7 mouse cellular contexts compared by ENCODE assay signal in the genomic region with DNA sequence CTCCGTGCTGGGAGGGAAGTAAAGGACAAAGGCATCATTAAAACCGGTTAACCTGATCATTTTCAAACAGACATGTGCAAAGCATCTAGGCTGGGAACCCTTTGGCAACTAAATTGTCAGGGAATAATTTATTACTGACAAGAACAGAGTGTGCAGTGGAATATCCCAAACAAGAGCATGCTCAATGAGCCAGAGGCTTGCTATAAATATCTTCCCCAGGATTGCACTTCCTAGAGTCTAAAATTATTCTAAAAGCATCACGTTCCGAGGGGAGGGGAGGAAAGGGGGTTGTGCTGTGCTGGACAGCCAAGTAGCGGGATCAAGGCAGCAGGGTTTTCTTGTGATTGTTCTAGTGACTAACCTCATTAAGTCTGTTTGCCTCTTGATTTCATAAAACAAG.
DNase-seq lines count a peak whose midpoint lies in the region; ATAC-seq and TF ChIP-seq lines count a peak whose summit lies in the region.

No protein-coding gene starts in this region.

- H3K27ac ChIP-seq in lung, embryonic 14.5 days (ENCODE audit: low read depth) = no peak overlapping the region
- H3K27ac ChIP-seq in heart, embryonic 13.5 days (replicated peaks) = peak overlapping the region; percentile 86
- H3K27ac ChIP-seq in kidney, postnatal 0 days = no peak overlapping the region
- 0 out of 2 replicates have a peak overlapping the region, but pooled peaks have one; percentile 29 for H3K27ac ChIP-seq in neural tube, embryonic 13.5 days (replicated peaks)

- no peaks in the 10 kb centered on the region for H3K4me1 ChIP-seq in lung, embryonic 14.5 days (ENCODE audit: insufficient read depth)
- no peaks in the 10 kb centered on the region for H3K4me1 ChIP-seq in lung, adult 2 months (ENCODE audit: control insufficient read depth, insufficient read depth, low read length)
- peaks cover 19% of the 10 kb centered on the region for H3K4me1 ChIP-seq in heart, embryonic 13.5 days
- peaks cover 5% of the 10 kb centered on the region for H3K4me1 ChIP-seq in kidney, postnatal 0 days (replicated peaks; ENCODE audit: insufficient read depth, low read length)
- H3K4me1 ChIP-seq in neural tube, embryonic 13.5 days (replicated peaks) = peaks cover 13% of the 10 kb centered on the region

- H3K36me3 ChIP-seq in lung, embryonic 14.5 days (ENCODE audit: insufficient read depth) = no peaks in the 10 kb centered on the region
- H3K36me3 ChIP-seq in heart, embryonic 13.5 days = no peaks in the 10 kb centered on the region
- H3K36me3 ChIP-seq in kidney, postnatal 0 days (ENCODE audit: insufficient read depth, low read length) = no peaks in the 10 kb centered on the region
- no peaks in the 10 kb centered on the region for H3K36me3 ChIP-seq in neural tube, embryonic 13.5 days

- H3K9me3 ChIP-seq in lung, embryonic 14.5 days (ENCODE audit: low read depth, low read length) = no peaks in the 10 kb centered on the region
- no peaks in the 10 kb centered on the region for H3K9me3 ChIP-seq in heart, embryonic 13.5 days
- no peaks in the 10 kb centered on the region for H3K9me3 ChIP-seq in kidney, postnatal 0 days (replicated peaks; ENCODE audit: low read length)
- H3K9me3 ChIP-seq in neural tube, embryonic 13.5 days = no peaks in the 10 kb centered on the region

- no peak overlapping the region for H3K4me2 ChIP-seq in lung, embryonic 14.5 days
- H3K4me2 ChIP-seq in heart, embryonic 13.5 days = peak overlapping the region; percentile 30
- no peak overlapping the region for H3K4me2 ChIP-seq in kidney, postnatal 0 days (ENCODE audit: low read length)
- no peak overlapping the region for H3K4me2 ChIP-seq in neural tube, embryonic 13.5 days

- H3K4me3 ChIP-seq in lung, embryonic 14.5 days (ENCODE audit: low read depth, low read length) = no peak overlapping the region
- H3K4me3 ChIP-seq in lung, adult 2 months (replicated peaks; ENCODE audit: extremely low read depth, low read depth, low read length) = no peak overlapping the region
- H3K4me3 ChIP-seq in heart, embryonic 13.5 days = no peak overlapping the region
- no peak overlapping the region for H3K4me3 ChIP-seq in kidney, postnatal 0 days (replicated peaks; ENCODE audit: low read depth, low read length)
- H3K4me3 ChIP-seq in neural tube, embryonic 13.5 days = no peak overlapping the region

- H3K9ac ChIP-seq in lung, embryonic 14.5 days = no peak overlapping the region
- no peak overlapping the region for H3K9ac ChIP-seq in heart, embryonic 13.5 days
- no peak overlapping the region for H3K9ac ChIP-seq in kidney, postnatal 0 days (ENCODE audit: low read depth, low read length)
- H3K9ac ChIP-seq in neural tube, embryonic 13.5 days = no peak overlapping the region

- no peak for ATAC-seq in lung, embryonic 14.5 days (ENCODE audit: insufficient read depth)
- ATAC-seq in heart, embryonic 13.5 days (ENCODE audit: extremely low read depth, insufficient number of reproducible peaks, low FRiP score, low TSS enrichment) = no peak; the same call in 1 of the 2 replicates
- 0 out of 2 replicates have a peak, but pooled peaks have one; percentile 29 for ATAC-seq in kidney, postnatal 0 days (replicated peaks; ENCODE audit: low FRiP score, low read depth)
- ATAC-seq in neural tube, embryonic 13.5 days (ENCODE audit: low read depth) = peak; percentile 74

- TF ChIP-seq CTCF in lung, embryonic 14.5 days (IDR thresholded peaks at IDR 0.05; ENCODE audit: low read depth) = no peak
- TF ChIP-seq CTCF in lung, adult 2 months (IDR thresholded peaks at IDR 0.05; ENCODE audit: insufficient read depth, low read length) = no peak
- TF ChIP-seq CTCF in kidney, postnatal 0 days (IDR thresholded peaks at IDR 0.05; ENCODE audit: low read depth) = no peak

- peak; percentile 56 for DNase-seq in lung, embryonic 14.5 days
- DNase-seq in lung, adult 2 months = no peak
- peak; percentile 62 for DNase-seq in embryo, embryonic 10.5 days (ENCODE audit: low spot score)
- peak; percentile 93 for DNase-seq in kidney, postnatal 0 days (ENCODE audit: low spot score)
- no peak for DNase-seq in thymus, postnatal 36 days

- TF ChIP-seq POLR2A in lung, adult 2 months (IDR thresholded peaks at IDR 0.05; ENCODE audit: borderline replicate concordance, extremely low read depth, low read depth, low read length) = no peak

- WGBS in lung, embryonic 14.5 days = 33% methylated on average over 5 of the region's 5 CpGs
- WGBS in lung, adult 2 months = 26% methylated on average over 5 of the region's 5 CpGs
- 27% methylated on average over 5 of the region's 5 CpGs for WGBS in heart, embryonic 13.5 days
- WGBS in kidney, postnatal 0 days = 10% methylated on average over 5 of the region's 5 CpGs
- WGBS in neural tube, embryonic 13.5 days = 6% methylated on average over 5 of the region's 5 CpGs

- H3K27me3 ChIP-seq in lung, embryonic 14.5 days (ENCODE audit: insufficient read depth, low read length) = no peaks in the 10 kb centered on the region
- H3K27me3 ChIP-seq in heart, embryonic 13.5 days (replicated peaks) = no peaks in the 10 kb centered on the region
- H3K27me3 ChIP-seq in kidney, postnatal 0 days (ENCODE audit: insufficient read depth, low read length) = no peaks in the 10 kb centered on the region
- no peaks in the 10 kb centered on the region for H3K27me3 ChIP-seq in neural tube, embryonic 13.5 days

Comparison
In these comparisons a context has a peak if more than half of its experiments do, and no peak if none do; other contexts are left out.
1. DNase-seq: peak in lung, embryonic 14.5 days (single experiment), embryo, embryonic 10.5 days (single experiment) and kidney, postnatal 0 days (single experiment); none in lung, adult 2 months (single experiment) and thymus, postnatal 36 days (0 of 2).
2. ATAC-seq: peak in kidney, postnatal 0 days (single experiment) and neural tube, embryonic 13.5 days (single experiment); none in lung, embryonic 14.5 days (single experiment) and heart, embryonic 13.5 days (single experiment).
3. H3K27ac ChIP-seq: peak in heart, embryonic 13.5 days (single experiment) and neural tube, embryonic 13.5 days (single experiment); none in lung, embryonic 14.5 days (single experiment) and kidney, postnatal 0 days (single experiment).